Mouse (Mus musculus): ENCODE data around the gene Nfkbil1.

DNA sequence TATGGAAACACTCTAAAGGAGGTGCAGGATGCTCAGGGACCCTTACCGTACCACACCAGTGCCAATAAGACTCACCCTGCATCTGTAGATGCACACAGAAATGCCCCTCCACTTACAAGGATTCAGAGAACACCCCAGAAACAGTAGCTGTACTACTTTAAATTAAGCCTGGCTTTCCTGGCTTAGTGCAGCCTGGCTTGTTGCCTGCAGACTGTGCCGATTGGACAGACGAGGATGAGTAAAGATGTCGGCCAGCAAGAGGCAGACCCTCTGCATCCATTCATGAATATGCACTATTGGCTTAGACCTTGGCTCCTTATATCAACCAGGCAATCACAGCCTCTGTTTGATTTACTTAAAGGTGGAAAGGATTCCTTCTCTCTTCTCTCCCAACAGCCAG, 24.0 kb upstream of the Nfkbil1 start:
- TF ChIP-seq CTCF (IDR thresholded peaks at IDR 0.05; ENCODE audit: extremely low read depth, insufficient read length, insufficient replicate concordance, low read depth, low read length) (no peak), POLR2A (IDR thresholded peaks at IDR 0.05; ENCODE audit: low read depth, low read length) (no peak)
